Mouse (Mus musculus) liver, adult 2 months (tissue): ENCODE data around the gene Aim2.

Source experiments
- CTCF ChIP-seq: fragments of 200-500 bp; IDR thresholded peaks from 2 replicates; pipeline ENCODE4 v1.5.1; 2011; ENCODE audit warnings: low read depth, low read length, control low read depth
- POLR2A ChIP-seq: fragments of 200-500 bp; IDR thresholded peaks from 2 replicates; pipeline ENCODE4 v1.6.1; 2011; ENCODE audit warnings: low read length, control low read depth; ENCODE audit not compliant: insufficient read depth; ENCODE audit errors: extremely low read depth

- TF ChIP-seq POLR2A, result no peak
- no peak for TF ChIP-seq CTCF
Measured at GRCm38 (mm10) chr1:173451665-173452064, 101.0 kb downstream of the Aim2 start.
